Mouse (Mus musculus): ENCODE measurements around the gene Flt1. TPM values are rescaled to one million over a fixed set of nuclear protein-coding genes. Genes with fewer than 3 reads are reported as not detected.
"Not testable (repeated sequence)": the region's sequence is repeated elsewhere in the genome, so short reads cannot be mapped to it uniquely, and the experiment has no call there.

Gene Flt1
- total RNA-seq, 2 experiments from 2014 or later: 72.0 to 79.5 TPM

DNA sequence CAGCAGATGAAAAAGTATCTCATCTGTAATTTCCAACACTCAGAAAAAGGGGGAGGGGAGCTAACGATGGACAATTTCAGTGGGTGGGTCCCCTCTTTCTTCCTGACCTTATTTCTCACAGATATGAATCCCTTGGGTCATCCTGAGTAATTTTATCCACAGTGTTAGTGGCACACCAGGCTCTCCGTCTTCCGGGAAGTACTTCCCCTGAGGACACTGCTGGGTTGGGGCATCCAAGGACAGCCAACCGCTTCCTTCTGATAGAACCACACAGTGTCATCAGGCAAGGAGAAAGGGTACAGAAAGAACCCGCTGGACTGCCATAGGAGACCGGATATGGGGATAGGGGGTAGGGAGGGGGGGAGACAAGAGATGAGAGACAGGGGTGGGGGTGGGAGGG is 111.2 kb downstream of the Flt1 start:
- DNase-seq: no peak

DNA sequence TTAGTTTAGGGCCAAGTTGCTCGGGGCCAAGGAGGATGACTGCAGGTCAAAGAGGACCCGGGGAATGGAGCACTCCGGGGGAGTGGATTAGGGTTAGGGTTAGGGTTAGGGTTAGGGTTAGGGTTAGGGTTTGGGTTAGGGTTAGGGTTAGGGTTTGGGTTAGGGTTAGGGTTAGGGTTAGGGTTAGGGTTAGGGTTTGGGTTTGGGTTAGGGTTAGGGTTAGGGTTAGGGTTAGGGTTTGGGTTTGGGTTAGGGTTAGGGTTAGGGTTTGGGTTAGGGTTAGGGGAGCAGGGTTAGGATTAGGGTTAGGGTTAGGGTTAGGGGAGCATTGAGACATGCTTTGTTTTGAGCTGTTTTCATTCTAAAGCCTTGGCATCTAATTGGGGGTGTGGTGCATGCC is 114.5 kb downstream of the Flt1 start:
- not testable (repeated sequence) for DNase-seq

DNA sequence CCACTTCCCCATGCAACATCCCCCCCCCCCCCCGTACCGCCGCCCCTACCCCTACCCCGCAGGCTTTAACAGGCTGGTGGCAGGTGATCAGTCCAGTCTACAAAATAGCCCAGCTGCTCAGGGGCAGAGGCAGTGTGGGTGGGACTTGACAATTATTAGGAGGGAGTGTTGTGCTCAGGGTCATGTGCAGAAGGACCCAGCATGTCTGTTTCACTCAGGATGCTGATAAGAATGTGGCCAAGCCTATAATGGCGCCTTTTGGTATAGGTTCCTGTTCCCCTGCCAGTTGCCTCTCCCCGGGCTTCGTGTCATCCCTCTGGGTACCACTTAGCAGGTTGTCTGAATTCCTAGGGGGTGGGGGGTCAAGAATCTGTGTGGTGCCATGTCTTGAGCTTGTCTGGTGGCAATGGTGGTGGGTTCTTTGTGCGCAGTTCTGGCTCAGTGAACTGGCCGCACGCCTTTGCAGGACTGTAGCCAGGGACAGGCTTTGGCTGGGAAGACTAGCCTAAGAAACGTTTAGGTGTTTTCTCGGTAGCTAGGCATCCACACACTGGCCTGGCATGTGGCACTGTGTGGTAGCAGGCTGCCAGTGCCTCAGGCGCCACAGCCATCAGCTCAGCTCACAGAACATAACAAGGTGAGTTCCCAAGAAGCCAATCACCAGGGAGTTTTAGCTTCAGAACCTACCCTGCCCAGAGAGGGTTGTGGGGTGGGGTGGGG is 118.4 kb downstream of the Flt1 start:
- DNase-seq: no peak

DNA sequence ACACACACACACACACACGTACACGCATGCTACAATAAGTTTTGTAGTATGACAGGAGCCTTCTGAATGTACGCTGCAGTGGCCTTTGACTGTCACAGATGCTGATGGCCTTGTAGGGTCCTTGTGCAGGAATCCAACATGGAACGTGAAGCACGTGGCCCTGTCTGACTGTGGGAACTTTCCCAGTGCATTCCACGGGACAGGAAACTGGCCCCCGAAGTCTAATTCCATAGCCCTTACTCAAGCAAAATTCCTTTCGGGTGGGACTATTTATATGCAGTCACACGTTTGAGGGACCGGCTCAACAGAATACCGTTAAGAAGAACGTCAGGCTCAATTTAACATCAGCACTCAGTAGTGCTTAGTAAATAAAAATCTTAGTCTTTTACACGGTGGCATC is 119.1 kb downstream of the Flt1 start:
- no peak for DNase-seq

DNA sequence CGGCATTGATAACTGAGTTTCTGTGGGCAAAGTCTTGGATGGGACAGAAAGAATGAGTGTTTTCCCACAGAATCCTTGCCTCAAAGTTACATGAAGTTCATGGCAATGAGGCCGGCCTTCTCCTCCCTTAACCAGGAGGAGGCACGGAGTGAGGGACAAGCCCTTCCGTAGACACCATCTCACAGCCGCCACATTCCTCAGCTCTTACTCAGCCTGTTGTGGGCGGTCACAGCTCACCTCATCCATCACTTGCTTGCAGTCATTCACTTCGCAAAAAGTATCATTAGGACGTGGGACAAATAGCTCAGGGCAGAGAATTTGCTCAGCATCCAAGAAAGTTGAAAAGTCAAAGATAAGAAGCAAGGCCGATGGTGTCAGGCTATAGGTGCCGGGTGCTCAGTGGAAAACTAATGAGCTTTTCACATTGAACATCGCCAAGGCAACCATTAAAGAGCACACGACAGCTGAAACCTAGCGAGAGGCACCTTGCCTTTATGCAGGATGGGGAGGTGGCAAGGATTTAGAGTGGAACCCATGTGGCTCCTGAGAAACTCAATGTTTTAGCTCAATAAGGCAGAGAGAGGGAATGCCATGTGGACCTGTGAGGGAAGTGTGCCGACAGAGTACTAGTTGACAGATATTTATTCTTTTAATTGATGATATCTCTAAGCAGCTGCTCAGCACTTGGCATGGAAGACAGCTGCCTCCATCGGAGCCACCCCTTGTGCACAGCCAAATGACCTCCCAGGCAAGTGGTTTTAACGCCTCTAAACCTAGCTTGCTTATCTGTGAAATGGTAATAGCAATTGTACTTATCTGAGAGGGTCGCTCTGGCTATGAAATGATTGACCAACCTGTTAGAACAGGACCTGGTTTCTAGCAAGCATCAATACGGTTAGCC is 124.1 kb downstream of the Flt1 start:
- no peak for DNase-seq

DNA sequence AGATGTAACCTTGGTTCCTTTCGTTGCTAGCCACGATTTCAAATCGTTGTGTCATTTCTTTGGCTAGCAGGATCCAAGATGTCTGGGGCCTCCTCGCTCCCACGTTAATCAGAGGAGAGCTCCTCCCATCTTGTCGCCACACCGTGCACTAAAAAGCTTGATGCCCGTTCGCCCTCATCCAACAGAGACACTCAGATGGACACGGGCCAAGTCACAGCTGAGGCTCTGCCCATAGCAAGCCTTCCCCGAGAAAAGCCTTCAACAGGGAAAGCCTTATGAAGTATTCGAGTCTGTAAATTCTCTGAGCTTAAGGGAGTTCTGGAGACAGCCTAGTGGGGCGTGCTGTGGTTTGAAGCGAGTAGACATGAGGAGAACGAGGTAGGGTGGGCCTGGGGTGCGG is 128.0 kb downstream of the Flt1 start:
- no peak for DNase-seq

DNA sequence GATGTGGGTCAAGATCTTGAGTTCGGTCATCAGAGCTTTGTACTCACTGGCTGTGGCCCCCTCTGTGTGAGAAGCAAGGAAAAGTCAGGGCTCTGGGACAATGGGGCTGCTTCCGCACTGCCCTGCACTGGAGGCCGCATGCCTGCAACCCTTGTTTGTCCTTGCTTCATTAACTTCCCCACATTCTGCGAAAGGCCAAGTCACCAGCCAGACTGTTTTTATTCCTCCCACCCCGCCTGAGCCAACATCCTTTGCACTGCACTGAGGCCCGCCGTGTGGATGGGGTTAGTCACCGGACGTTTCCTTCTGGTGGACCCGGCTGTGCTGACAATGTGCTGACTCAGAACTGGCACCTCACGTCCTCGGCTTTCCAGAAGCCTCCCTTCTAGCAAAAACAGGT is 136.0 kb downstream of the Flt1 start:
- peak; percentile 26 to 50 for DNase-seq

DNA sequence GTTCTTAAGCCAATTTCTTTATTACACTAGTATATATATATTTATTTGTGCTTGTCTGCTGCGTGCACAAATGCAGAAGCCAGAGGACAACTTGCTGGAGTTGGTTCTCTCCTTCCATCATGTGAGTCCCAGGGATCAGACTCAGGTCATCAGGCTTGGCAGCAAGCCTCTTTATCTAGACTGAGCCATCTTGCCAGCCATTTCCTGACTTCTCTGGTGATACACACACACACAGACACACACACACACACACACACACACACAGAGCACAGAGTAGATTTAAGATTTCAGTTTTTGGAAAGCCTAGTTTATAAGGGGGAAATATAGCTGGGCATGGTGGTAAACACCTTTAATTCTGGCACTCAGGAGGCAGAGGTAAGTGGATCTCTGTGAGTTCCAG is 140.7 kb downstream of the Flt1 start:
- DNase-seq: no peak

DNA sequence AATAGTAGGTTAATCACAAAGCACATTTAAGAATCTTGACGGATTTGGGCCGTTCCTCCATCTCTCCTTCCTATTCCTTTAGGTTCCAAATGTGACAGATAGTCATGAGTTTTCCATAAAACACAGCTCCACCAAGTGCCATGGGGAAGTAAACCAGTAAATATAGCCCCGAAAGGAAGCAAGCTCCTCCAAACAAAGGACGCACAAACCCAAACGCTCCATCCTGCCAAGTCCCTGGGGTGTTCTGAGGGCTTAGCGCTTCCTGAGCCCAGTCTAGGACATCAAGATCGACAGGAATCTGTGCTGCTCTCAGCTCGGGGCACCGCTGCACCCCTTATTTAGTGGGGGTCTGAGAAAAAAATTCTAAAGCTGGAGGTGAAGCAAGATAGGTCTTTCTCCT is 141.2 kb downstream of the Flt1 start:
- DNase-seq: peak; percentile 38 to 62

DNA sequence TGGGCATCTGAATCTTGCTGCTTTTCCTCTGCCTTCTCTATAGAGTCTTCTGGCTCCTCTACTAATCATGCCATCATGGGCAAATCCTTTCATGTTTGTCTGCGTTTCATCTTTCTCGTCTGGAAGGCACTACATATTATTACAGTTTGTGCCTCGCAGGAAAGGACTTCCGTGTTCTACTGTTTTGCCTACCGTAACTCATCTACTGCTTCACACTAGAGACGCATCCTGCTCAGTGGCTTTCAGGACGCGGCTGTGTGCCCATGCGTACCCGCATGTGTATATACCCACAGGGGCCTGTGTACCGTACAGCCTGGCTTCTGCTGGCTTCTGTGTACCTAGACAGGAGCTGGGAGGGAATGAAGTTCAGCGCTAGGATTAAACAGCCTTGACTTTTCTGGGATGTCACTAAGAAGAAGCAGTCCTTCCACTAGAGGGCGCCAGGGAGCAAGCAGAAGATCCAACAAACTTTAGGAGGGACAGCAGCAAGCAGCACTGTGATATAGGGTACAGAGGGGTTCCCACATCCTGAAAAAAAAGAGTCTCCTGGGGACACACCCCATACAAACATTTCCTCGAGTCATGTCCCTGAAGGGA is 142.0 kb downstream of the Flt1 start:
- peak; percentile 72 to 95 for DNase-seq

DNA sequence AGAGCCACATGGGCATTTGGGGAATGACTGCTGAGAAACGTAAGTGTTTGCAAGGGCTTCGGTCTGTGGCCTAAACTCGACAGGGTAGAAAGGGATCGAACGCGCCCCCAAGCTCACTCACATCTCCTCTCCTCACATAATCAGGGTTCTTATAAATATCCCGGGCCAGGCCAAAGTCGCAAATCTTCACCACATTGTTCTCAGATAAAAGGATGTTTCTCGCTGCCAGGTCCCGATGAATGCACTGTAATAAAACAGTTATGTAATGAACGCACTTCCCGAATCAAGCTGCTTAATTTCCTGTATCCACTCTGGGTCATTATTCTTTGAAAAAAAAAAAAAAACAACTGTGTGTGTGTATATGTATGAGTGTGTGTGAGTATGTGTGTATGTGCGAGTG is 145.6 kb downstream of the Flt1 start:
- peak; percentile 30 to 55 for DNase-seq

DNA sequence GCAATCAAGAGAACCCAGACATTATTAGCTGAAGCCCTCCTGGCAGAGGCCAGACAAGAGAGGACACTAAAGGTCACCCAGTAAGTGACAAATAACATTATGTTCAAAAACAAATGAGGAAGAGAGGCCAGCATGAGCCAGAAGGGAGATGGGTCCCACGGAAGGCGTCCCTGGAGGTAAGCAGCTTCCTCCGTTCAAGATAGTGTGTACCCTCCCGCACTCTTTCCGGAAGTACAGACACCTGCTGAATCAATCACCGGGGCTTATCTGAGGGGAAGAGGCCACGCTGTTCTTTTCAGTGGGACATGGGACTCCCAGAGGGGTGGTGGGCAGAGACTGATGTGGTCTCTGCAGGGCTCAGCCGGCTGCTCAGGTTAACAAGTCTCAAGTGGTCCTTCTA is 146.1 kb downstream of the Flt1 start:
- DNase-seq: peak; percentile 71 to 89

DNA sequence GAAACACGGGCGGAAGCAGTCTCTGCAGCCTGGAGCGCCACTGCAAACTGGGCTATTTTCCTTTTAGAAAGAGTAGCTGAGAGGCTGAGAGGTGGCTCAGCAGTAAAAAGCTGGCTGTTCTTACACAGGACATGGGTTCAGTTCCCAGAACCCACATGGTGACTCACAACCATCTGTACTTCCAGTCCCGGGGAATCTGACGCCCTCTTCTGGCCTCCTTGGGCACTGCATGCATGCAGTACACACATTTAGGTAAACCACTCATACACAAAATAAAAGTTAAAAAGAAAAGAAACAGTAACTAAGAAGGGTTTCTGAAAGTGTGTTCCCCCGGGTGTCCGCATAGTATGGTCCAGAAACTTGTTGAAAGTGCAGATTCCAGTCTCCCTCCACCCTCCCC is 146.7 kb downstream of the Flt1 start:
- DNase-seq: no peak

DNA sequence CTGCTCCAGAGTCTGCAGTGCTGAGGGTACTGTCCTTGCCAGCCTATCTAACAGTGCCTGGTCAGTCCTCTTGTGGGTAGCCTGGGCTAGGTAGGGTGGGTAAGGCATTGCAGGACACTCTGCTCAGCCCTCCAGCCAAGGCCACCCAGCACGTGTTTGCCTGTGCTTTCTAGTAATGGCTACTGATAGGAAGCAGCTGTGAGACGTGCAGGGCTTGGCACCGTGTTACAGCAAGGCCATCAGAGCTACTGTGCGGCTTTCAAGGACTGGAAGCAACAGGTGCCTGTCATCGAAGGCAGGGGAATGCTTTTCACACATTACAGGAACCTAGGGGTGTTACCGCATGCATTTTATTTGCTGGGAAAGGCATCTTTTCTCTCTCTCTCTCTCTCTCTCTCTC is 148.8 kb downstream of the Flt1 start:
- no peak for DNase-seq

DNA sequence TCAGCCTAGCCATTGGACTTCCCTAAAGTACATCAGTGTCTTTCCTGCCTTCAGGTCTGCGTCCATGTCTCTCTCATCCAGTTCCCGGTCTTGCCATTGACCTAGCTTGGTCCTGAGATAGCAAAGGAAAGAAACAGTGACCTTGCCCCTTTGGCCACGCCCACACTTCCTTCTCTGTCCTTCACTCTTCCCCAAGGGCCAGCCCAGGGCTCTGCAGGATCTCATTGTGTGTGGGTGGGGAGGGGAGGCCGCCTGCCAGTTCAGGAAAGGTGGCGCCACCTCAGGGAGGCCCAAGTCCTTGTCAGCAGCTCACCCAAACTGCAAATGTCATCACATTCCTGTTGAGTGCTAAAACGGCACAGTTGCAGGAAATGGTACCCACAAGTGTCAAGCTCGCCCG is 151.3 kb downstream of the Flt1 start:
- peak; percentile 57 to 81 for DNase-seq

DNA sequence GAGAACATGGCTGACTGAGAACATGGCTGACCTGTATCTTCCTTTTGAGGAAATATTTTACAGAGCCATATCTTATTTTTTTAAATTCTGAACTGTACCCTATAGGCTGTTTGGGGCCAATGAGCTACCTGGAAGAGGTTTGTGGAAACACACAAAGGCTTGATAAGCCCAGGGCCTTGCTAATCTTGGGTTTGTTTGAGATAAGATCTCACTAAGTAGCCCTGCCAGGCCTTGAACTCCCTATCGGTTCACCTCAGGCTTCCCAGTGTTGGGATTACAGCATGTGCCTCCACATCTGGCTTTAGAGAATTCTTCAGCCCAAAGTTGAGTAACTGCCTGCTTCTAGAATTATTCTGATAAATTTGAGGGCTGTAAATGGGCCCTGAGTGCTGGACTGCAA is 152.3 kb downstream of the Flt1 start:
- no peak for DNase-seq

DNA sequence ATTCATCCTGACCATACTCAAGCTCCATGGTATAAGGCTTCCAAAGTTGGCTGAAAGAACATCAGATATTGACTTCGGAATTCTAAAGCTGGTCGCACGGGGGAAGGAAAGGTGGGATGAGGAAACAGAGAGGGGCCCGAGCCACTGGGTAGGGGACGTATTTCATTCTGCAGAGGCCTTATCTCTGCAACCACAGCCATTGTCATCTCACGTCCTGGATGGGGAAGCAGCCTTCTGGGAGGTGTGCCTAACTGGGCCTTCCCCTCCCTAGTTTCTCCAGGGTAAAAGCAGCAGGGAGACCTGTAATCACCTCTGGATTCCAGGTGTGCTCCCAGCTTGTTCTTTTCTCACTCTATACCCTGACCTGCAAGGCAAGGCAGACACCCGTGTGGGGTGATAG is 153.1 kb downstream of the Flt1 start:
- DNase-seq: no peak

DNA sequence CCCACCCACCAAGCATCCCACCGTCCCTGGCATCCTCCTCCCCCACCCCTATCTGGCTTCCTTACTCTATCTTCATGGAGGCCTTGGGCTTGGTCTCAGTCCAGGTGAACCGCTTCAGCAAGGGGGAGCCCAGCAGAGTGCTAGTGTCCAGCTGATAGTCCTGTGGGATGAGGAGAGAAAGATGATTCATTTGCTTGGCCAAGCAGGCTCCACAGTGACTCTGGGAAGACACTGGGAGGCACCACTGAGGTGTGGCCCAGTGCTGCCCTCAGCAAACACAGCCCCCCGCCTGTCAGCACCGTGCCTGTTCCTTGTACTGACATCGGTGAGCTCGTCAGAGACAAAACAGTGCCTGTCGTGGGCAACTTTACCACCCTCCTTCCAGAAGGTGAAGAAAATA is 159.5 kb downstream of the Flt1 start:
- DNase-seq: no peak

DNA sequence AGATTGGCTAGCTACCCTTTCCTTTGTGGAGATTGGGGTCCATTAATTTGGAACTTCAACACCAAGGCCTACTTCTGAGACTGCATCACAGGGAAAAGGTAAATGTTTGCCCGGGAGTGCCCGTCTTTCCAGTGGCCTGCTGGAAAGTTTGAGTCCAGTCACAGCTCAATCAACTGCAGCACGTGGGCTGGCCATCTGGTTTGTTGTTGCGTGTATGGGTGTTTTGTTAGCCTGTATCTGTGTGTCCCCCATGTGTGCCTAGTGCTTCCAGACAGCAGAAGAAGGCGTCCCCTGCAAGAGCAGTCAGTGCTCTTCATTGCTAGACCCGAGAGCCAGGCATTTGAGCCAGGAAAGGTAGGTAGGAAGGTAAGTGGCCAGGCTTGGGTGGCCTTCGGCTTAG is 160.4 kb downstream of the Flt1 start:
- no peak for DNase-seq

DNA sequence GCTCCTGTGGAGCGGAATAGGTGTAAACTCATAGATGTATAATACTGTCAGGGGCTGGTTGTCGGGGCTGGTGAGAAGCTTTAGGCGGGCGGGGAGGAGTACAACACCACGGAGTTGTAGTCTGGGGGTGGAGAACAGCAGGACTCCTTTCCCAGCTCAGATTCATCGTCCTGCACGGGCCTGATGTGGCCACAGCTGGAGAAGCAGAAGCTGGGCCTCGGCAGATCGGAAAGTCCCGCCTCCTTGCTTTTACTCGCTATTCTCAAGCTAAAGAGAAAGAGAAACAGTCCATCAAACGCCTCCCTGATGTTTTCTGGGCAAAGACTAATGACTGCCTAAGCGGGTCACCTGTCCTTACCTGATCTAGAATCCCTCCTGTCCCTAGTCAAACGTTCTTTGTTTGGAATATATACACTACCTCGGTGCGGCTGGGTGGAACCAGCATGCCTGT is 161.6 kb downstream of the Flt1 start:
- DNase-seq: no peak

DNA sequence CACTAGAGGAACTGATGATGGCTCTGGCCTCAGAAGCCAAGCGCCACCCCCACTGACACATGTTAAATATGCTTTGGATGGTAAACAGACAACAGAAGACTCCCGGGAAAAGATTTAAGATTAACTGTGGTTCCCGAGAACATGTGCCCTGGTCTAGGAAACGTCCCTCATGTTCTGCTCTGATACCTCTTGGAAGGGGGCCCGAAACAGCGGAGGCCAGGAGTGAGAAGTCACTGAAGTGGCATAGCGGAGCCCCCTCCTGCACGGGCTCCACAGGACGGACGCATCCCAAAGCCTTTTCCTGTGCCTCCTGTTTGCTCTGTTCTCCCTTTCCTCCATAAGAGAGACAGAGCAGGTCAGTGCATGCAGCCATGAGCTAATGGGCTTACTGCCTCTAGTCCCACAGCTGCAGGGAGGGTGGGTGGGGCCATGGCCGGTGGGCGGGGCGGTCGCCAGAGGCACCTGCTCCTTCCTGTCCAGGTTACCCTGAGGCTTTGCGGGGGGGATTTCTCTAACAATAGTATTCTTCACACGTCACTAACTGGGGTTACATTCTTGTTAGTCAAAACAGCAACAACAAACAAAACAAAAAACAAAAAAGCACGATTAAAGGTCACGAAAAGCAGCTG is 162.2 kb downstream of the Flt1 start:
- no peak for DNase-seq

DNA sequence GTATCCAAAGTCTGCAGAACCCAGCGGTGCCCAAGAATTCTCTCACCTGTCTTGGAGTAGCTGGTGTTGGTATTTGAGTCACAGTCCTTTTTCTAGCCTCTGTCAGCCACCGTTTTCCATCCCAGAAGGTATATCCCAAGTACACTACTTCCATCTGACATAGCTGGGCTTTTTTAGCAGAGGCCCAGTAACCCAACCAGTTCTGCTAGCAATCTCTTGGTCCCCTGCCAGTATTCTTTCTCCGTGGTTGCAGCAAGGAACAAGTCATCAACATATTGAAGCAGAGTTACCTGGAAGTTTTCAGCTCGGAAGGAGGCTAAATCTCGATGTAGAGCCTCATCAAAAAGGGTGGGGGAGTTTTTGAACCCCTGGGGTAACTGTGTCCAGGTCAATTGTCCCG is 168.2 kb downstream of the Flt1 start:
- not testable (repeated sequence) for DNase-seq
